Mouse (Mus musculus) G1E (cell line): ENCODE results near the gene Actr8.

ENCODE experiments used
- CTCF ChIP-seq: IDR thresholded peaks from 2 replicates; pipeline ENCODE4 v1.5.1; 2012; ENCODE audit warnings: low read depth, low read length, inconsistent platforms, mixed read lengths
- GATA1 ChIP-seq: IDR thresholded peaks from 2 replicates; pipeline ENCODE4 v1.6.1; 2012; ENCODE audit warnings: borderline replicate concordance, low read length, inconsistent platforms, mixed read lengths
- GATA2 ChIP-seq: IDR thresholded peaks from 2 replicates; pipeline ENCODE4 v1.6.1; 2012; ENCODE audit warnings: low read depth, low read length, inconsistent platforms, borderline replicate concordance
- POLR2AphosphoS5 ChIP-seq: IDR thresholded peaks from 2 replicates; pipeline ENCODE4 v1.6.1; 2012; ENCODE audit warnings: low read depth, low read length, inconsistent platforms; ENCODE audit not compliant: insufficient replicate concordance
- TAL1 ChIP-seq: conservative IDR thresholded peaks from 2 replicates; pipeline ENCODE4 v1.6.1; 2012; ENCODE audit warnings: low read depth, low read length, inconsistent platforms, mixed read lengths

DNA sequence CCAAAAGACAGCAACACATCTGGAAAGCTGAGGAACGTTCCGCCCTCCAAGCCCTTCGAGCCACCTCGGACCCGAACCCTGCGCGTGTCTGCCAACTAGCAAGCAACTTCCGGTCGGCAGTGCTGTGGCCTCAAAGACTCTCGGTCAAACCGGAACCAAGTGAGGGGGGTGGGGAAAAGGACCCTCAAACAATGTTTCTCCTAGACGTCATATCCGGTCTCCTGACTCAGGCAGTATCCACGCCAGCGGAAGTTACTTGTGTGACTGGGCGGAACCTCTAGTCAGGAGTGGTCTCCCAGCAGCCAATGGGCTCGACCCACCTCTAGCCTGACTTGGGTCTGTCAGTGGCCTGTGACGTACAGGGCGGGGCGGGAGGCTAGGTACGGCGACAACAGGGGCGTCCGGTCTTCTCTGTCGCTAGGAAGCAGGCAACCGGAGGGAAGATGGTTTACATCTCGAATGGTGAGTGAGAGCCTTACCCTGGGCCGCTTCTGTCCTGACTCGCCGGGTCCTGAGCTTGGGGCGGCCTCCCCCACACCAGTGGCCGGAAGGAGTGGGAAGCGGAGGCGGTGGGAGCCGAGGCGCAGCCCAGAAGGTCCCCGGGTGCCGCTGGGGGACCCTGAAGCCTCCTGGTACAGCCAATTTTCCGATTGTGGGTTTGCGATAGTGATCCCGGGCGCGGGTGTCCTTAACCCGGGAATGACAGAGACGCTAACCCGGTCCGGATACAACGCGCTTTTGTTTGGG lies 9.9 kb upstream of the Actr8 start, which contains the start of gene Selenok:
- no peak for TF ChIP-seq GATA1
- no peak for TF ChIP-seq CTCF
- TF ChIP-seq GATA2 = no peak
- no peak for TF ChIP-seq POLR2AphosphoS5
- no peak for TF ChIP-seq TAL1
